Mouse (Mus musculus): ENCODE results near the gene Coa6. TPM values are rescaled to one million over a fixed set of nuclear protein-coding genes. Genes with fewer than 3 reads are reported as not detected.
A peak's percentile ranks its signal among the peaks of the same experiment; 100 is the strongest.

Gene Coa6
- polyA plus RNA-seq (2015; fragmentation: Nextera tagmentation; extraction: Ambion mirVana) = 40.8 and 55.9 TPM in 2 replicates

DNA sequence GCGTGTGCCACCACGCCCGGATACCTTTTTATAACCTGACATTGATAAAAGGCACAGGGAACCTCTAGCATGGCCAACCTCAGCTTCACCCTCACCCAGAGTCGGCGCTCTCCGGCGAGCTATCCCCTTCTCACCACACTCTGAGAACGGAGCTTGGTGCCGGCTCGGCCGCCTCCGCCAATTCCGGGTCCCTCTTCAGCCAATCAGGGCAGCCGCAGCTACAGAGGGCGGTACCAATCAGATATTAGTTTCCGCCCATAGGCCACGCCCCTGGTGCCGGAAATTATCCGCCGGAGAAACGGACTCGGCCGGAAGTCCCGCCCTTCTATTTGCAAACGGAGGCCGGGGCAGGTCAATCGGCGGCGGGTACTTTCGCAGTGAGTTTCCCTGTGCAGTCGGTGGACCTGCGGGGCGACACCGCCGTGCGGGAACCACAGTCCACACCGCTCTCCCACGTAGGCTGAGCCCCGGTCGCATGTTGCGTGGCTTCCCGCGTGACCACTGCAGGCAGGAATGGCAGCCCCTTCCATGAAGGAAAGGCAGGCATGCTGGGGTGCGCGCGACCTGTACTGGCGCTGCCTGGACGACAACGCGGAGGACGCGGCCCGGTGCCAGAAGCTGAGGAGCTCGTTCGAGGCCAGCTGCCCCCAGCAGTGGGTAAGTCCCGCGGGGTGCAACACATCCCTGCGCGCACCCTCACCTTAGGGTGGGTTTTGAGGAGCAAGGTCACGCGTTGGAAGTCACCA, at the start of gene Coa6:
Coa6 (plus strand) TSS at position 342 of the 746 bp plus-strand sequence.
- under 1% methylated on average over 61 of the region's 61 CpGs for WGBS

DNA sequence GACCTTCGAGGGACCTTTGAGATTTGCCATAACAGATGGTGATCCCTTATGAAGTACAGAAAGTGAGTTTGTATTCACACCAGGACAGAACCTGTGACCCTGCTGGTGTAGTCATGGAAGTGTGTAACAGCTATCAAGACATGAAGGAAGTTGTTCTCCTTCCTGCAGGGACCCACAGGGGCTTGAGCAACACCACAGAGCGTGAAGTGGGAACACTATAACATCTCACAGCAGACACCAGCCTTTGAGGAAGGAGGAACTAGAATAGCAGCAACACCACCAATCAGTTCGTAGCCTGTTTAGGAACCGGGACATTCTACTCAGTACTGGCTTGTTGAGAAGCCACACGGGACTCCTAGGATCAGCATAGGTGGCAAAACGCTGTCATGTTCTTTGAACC, 42.7 kb upstream of the Coa6 start:
- Histone ChIP-seq H3K9me3 (ENCODE audit: control insufficient read depth, low read length) (no peaks in the 10 kb centered on the region), H3K9ac (ENCODE audit: low read depth, low read length) (no peak overlapping the region), H3K4me3 (ENCODE audit: low read length) (no peak overlapping the region), H3K36me3 (ENCODE audit: control insufficient read depth, insufficient read depth, low read length) (no peaks in the 10 kb centered on the region), H3K27me3 (replicated peaks; ENCODE audit: control insufficient read depth, insufficient read depth, low read length) (no peaks in the 10 kb centered on the region), H3K27ac (ENCODE audit: low read depth, low read length) (no peak overlapping the region), H3K4me2 (ENCODE audit: low read length) (no peak overlapping the region), H3K4me1 (ENCODE audit: control insufficient read depth, insufficient read depth, low read depth, low read length) (no peaks in the 10 kb centered on the region)
- WGBS = 91% methylated on average over 6 of the region's 6 CpGs
- no peak for ATAC-seq

More for the DNA sequence above, at the start of gene Coa6:
- peak within 1 kb of the TSS; percentile 90 for H3K27ac ChIP-seq (ENCODE audit: low read depth, low read length)
- H3K4me3 ChIP-seq (ENCODE audit: low read length) = peak within 1 kb of the TSS; percentile 88
- peaks cover 13% of the 10 kb centered on the region for H3K36me3 ChIP-seq (ENCODE audit: control insufficient read depth, insufficient read depth, low read length)
- peak; percentile 98 for ATAC-seq
- H3K9ac ChIP-seq (ENCODE audit: low read depth, low read length) = peak within 1 kb of the TSS; percentile 92
- H3K4me2 ChIP-seq (ENCODE audit: low read length) = peak within 1 kb of the TSS; percentile 57
- peaks cover 11% of the 10 kb centered on the region for H3K4me1 ChIP-seq (ENCODE audit: control insufficient read depth, insufficient read depth, low read depth, low read length)
- H3K27me3 ChIP-seq (replicated peaks; ENCODE audit: control insufficient read depth, insufficient read depth, low read length) = no peaks in the 10 kb centered on the region
- H3K9me3 ChIP-seq (ENCODE audit: control insufficient read depth, low read length) = no peaks in the 10 kb centered on the region

DNA sequence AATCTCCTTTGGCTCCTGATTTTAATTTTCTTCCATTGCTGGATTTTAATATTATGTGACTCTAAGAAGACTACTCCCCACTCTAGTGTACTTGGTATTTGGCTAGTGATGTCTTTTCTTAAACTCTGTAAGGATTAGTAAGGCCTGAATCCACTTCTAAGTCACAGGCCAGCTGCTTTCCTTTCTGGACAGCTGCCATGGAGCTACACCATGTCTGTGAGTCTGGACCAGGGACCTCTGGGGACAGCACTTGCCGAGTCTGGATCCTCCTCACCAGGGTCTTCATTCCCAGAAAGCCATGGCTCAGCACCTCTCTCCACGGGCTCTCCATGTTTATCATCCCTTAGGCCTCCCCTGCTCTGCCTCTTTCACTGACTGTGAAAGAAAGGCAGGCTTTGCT, 42.2 kb upstream of the Coa6 start:
- H3K36me3 ChIP-seq (ENCODE audit: control insufficient read depth, insufficient read depth, low read length) = no peaks in the 10 kb centered on the region
- WGBS = 50% methylated on average over 2 of the region's 2 CpGs
- no peaks in the 10 kb centered on the region for H3K27me3 ChIP-seq (replicated peaks; ENCODE audit: control insufficient read depth, insufficient read depth, low read length)
- no peak for ATAC-seq
- no peaks in the 10 kb centered on the region for H3K4me1 ChIP-seq (ENCODE audit: control insufficient read depth, insufficient read depth, low read depth, low read length)
- H3K27ac ChIP-seq (ENCODE audit: low read depth, low read length) = no peak overlapping the region
- H3K9ac ChIP-seq (ENCODE audit: low read depth, low read length) = no peak overlapping the region
- H3K4me2 ChIP-seq (ENCODE audit: low read length) = no peak overlapping the region
- no peaks in the 10 kb centered on the region for H3K9me3 ChIP-seq (ENCODE audit: control insufficient read depth, low read length)
- H3K4me3 ChIP-seq (ENCODE audit: low read length) = no peak overlapping the region

DNA sequence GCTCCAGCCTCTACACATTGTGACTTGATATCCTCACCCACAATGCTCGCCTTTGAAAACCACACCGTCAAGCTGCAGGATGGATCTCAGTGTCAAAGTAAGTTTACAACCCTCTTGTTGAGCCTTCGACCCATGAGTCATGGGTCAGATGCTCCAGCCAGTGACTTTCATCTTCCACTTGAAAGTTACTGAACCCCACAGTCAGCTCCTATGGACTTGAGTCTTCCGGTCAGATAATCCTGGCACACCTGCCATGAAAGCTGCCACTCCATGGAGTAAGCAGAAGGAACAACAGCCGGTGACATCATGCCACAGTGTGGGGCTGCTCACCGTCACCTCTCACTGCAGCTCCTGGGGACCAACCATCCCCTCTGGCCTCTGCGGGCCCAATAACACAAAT, 41.0 kb upstream of the Coa6 start:
- 81% methylated on average over 7 of the region's 7 CpGs for WGBS

DNA sequence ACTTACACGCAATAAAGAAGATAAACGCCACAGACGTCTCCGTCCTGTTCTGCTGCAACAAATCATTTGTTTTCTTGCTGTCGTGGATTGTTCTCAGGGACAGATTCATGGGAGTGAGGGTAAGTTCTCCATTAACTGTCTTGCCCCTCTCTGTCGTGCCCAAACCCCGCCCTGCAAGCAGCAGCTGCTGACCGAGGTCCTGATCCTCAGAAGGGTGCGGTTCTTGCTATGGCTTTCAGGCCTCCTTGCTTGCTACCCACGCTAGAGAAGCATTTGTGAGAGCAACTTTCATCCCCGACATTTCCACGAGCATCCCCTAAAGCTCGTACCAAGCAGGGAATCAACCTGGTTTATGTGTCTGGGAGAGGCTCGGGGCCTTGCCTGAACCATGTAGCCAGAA, 40.1 kb upstream of the Coa6 start:
- Histone ChIP-seq H3K4me2 (ENCODE audit: low read length) (no peak overlapping the region), H3K4me3 (ENCODE audit: low read length) (no peak overlapping the region), H3K9ac (ENCODE audit: low read depth, low read length) (no peak overlapping the region), H3K36me3 (ENCODE audit: control insufficient read depth, insufficient read depth, low read length) (no peaks in the 10 kb centered on the region), H3K4me1 (ENCODE audit: control insufficient read depth, insufficient read depth, low read depth, low read length) (no peaks in the 10 kb centered on the region), H3K27me3 (replicated peaks; ENCODE audit: control insufficient read depth, insufficient read depth, low read length) (no peaks in the 10 kb centered on the region), H3K9me3 (ENCODE audit: control insufficient read depth, low read length) (no peaks in the 10 kb centered on the region), H3K27ac (ENCODE audit: low read depth, low read length) (no peak overlapping the region)
- 42% methylated on average over 14 of the region's 14 CpGs for WGBS
- no peak for ATAC-seq

More for the DNA sequence above, 41.0 kb upstream of the Coa6 start:
- no peak overlapping the region for H3K4me2 ChIP-seq (ENCODE audit: low read length)
- H3K27ac ChIP-seq (ENCODE audit: low read depth, low read length) = no peak overlapping the region
- ATAC-seq = no peak
- H3K9me3 ChIP-seq (ENCODE audit: control insufficient read depth, low read length) = no peaks in the 10 kb centered on the region
- no peaks in the 10 kb centered on the region for H3K36me3 ChIP-seq (ENCODE audit: control insufficient read depth, insufficient read depth, low read length)
- H3K9ac ChIP-seq (ENCODE audit: low read depth, low read length) = no peak overlapping the region
- no peak overlapping the region for H3K4me3 ChIP-seq (ENCODE audit: low read length)
- H3K27me3 ChIP-seq (replicated peaks; ENCODE audit: control insufficient read depth, insufficient read depth, low read length) = no peaks in the 10 kb centered on the region
- H3K4me1 ChIP-seq (ENCODE audit: control insufficient read depth, insufficient read depth, low read depth, low read length) = no peaks in the 10 kb centered on the region

DNA sequence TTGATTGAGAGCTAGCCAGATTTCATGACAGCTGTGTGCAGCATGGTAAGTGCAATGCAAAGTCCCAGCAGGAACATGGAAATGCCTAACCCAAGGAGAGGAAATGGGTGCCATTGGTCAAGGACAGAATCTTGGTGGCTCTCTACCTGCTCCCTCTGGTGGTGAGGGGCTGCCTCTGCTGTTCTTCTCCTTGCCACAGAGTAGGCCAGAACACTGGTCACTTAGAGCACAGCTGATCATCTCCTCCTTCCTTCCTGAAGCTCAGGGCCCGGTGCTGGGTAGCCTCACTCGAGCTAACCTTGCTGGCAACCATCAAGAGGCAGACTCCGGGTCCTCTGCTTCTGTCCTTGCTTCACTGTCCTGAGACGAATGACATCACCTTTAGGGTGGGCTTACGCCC, 39.6 kb upstream of the Coa6 start:
- Histone ChIP-seq H3K9ac (ENCODE audit: low read depth, low read length) (no peak overlapping the region), H3K9me3 (ENCODE audit: control insufficient read depth, low read length) (no peaks in the 10 kb centered on the region), H3K36me3 (ENCODE audit: control insufficient read depth, insufficient read depth, low read length) (no peaks in the 10 kb centered on the region), H3K4me2 (ENCODE audit: low read length) (no peak overlapping the region), H3K27ac (ENCODE audit: low read depth, low read length) (no peak overlapping the region), H3K4me1 (ENCODE audit: control insufficient read depth, insufficient read depth, low read depth, low read length) (no peaks in the 10 kb centered on the region), H3K27me3 (replicated peaks; ENCODE audit: control insufficient read depth, insufficient read depth, low read length) (no peaks in the 10 kb centered on the region), H3K4me3 (ENCODE audit: low read length) (no peak overlapping the region)
- ATAC-seq = peak; percentile 42; the same call in 1 of the 2 replicates
- WGBS = 65% methylated on average over 5 of the region's 5 CpGs

DNA sequence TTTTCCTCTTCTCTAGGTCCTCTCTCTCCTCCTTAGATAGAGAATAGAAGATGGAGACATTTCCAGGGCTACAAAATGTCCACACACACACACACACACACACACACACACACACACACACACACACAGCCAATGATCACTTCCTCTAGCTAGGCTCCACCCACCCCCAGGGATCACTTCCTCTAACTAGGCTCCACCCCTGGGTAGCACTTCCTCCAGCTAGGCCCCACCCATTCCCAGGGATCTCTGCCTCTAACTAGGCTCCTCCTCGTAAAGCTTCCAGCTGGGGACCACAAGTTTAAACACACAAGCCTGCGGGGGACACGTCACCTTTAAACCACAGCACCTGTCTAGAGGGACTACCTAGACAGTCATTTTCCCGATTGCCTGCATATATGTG, 34.7 kb upstream of the Coa6 start:
- no peak for ATAC-seq
- H3K27me3 ChIP-seq (replicated peaks; ENCODE audit: control insufficient read depth, insufficient read depth, low read length) = no peaks in the 10 kb centered on the region
- no peaks in the 10 kb centered on the region for H3K36me3 ChIP-seq (ENCODE audit: control insufficient read depth, insufficient read depth, low read length)
- H3K9me3 ChIP-seq (ENCODE audit: control insufficient read depth, low read length) = no peaks in the 10 kb centered on the region
- no peak overlapping the region for H3K4me3 ChIP-seq (ENCODE audit: low read length)
- no peak overlapping the region for H3K9ac ChIP-seq (ENCODE audit: low read depth, low read length)
- WGBS = 87% methylated on average over 4 of the region's 4 CpGs
- no peak overlapping the region for H3K27ac ChIP-seq (ENCODE audit: low read depth, low read length)
- 0 out of 2 replicates have a peak, but pooled peaks cover 5% of the 10 kb centered on the region for H3K4me1 ChIP-seq (ENCODE audit: control insufficient read depth, insufficient read depth, low read depth, low read length)
- H3K4me2 ChIP-seq (ENCODE audit: low read length) = no peak overlapping the region

DNA sequence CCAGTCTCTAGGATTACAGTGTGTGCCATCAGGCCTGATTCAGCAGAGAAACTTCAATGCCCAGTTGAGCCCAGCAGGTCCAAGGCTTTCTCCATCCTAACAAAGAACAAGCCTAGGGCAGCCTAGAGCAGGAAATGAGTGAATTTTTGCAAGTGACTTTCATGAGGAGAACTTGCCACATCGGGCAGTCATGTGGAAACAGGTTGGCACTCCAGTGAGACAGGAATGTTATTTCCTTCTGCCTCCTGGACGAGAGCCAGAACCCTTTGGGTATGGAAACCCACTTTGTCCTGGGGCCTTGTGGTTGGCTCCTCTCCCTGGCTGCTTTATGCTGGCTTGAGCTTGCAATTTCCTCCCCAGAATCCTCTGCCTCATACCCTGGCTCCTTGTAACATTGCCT, 30.8 kb upstream of the Coa6 start:
- no peak overlapping the region for H3K4me2 ChIP-seq (ENCODE audit: low read length)
- H3K27me3 ChIP-seq (replicated peaks; ENCODE audit: control insufficient read depth, insufficient read depth, low read length) = no peaks in the 10 kb centered on the region
- H3K4me3 ChIP-seq (ENCODE audit: low read length) = no peak overlapping the region
- 38% methylated on average over 2 of the region's 2 CpGs for WGBS
- peaks cover 7% of the 10 kb centered on the region; the same call in 1 of the 2 replicates for H3K4me1 ChIP-seq (ENCODE audit: control insufficient read depth, insufficient read depth, low read depth, low read length)
- H3K27ac ChIP-seq (ENCODE audit: low read depth, low read length) = peak overlapping the region; percentile 17; the same call in 1 of the 2 replicates
- peak; percentile 50 for ATAC-seq
- H3K9me3 ChIP-seq (ENCODE audit: control insufficient read depth, low read length) = no peaks in the 10 kb centered on the region
- no peak overlapping the region for H3K9ac ChIP-seq (ENCODE audit: low read depth, low read length)
- no peaks in the 10 kb centered on the region for H3K36me3 ChIP-seq (ENCODE audit: control insufficient read depth, insufficient read depth, low read length)

DNA sequence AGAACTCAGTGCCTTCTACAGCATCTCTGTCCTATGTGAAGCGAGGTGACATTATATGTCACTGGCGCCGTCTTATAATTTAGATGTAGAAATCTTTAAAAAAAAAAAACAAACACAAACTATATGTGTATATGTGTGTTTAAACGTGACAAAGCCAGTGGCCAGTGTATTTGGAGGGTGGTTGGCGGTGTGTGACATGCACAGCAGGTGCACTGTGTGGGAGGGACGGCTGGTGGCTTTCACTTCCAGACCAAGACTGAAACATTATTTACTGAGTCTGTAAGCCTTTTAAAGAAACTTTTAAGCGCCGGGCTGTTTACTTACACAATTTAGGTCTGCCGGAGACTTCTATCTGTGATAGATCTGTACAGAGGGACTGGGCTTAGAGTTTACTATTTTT, 26.9 kb upstream of the Coa6 start:
- ATAC-seq = no peak

More for the DNA sequence above, 26.9 kb upstream of the Coa6 start:
- no peaks in the 10 kb centered on the region for H3K9me3 ChIP-seq (ENCODE audit: control insufficient read depth, low read length)
- H3K27me3 ChIP-seq (replicated peaks; ENCODE audit: control insufficient read depth, insufficient read depth, low read length) = no peaks in the 10 kb centered on the region
- no peaks in the 10 kb centered on the region for H3K36me3 ChIP-seq (ENCODE audit: control insufficient read depth, insufficient read depth, low read length)
- H3K4me3 ChIP-seq (ENCODE audit: low read length) = no peak overlapping the region
- H3K9ac ChIP-seq (ENCODE audit: low read depth, low read length) = no peak overlapping the region
- WGBS = 69% methylated on average over 9 of the region's 9 CpGs
- no peak overlapping the region for H3K27ac ChIP-seq (ENCODE audit: low read depth, low read length)
- H3K4me1 ChIP-seq (ENCODE audit: control insufficient read depth, insufficient read depth, low read depth, low read length) = peaks cover 7% of the 10 kb centered on the region; the same call in 1 of the 2 replicates
- no peak overlapping the region for H3K4me2 ChIP-seq (ENCODE audit: low read length)

All from hindbrain, embryonic 16.5 days (tissue).